Mouse (Mus musculus): ENCODE measurements at regions not wholly inside any gene's neighbourhood (a gene's known extent, or its start where the extent isn't known, plus 50 kb on each side); places are given as distances from the start of the nearest gene placed in this dataset.

GRCm38 (mm10) chr16:73835715-73836440 lies 575.7 kb downstream of the Robo2 start:
- no peaks in the 10 kb centered on the region for H3K27me3 ChIP-seq
- peak overlapping the region; percentile 53 for H3K27ac ChIP-seq (replicated peaks)
- no peaks in the 10 kb centered on the region for H3K9me3 ChIP-seq (replicated peaks)
- peak; percentile 68; the same call in 1 of the 2 replicates for ATAC-seq (ENCODE audit: insufficient read depth)
- no peak overlapping the region for H3K4me3 ChIP-seq (replicated peaks)
- H3K4me2 ChIP-seq, result peak overlapping the region; percentile 37
- no peak overlapping the region for H3K9ac ChIP-seq
- no peaks in the 10 kb centered on the region for H3K36me3 ChIP-seq (replicated peaks)
- peaks cover 7% of the 10 kb centered on the region; the same call in 1 of the 2 replicates for H3K4me1 ChIP-seq (replicated peaks)
- WGBS (ENCODE audit: insufficient replicate concordance), result 42% methylated on average over 19 of the region's 19 CpGs

- Histone ChIP-seq H3K27me3 (no peaks in the 10 kb centered on the region), H3K4me3 (replicated peaks) (no peak overlapping the region), H3K9ac (0 out of 2 replicates have a peak overlapping the region, but pooled peaks have one; percentile 31), H3K36me3 (replicated peaks) (no peaks in the 10 kb centered on the region), H3K27ac (replicated peaks) (peak overlapping the region; percentile 93), H3K4me2 (peak overlapping the region; percentile 57), H3K9me3 (replicated peaks) (no peaks in the 10 kb centered on the region), H3K4me1 (replicated peaks) (peaks cover 18% of the 10 kb centered on the region)
- WGBS (ENCODE audit: insufficient replicate concordance), result 9% methylated on average over 10 of the region's 10 CpGs
- ATAC-seq (ENCODE audit: insufficient read depth), result peak; percentile 100
Measured at GRCm38 (mm10) chr16:73821387-73822338, 590.0 kb downstream of the Robo2 start.

DNA sequence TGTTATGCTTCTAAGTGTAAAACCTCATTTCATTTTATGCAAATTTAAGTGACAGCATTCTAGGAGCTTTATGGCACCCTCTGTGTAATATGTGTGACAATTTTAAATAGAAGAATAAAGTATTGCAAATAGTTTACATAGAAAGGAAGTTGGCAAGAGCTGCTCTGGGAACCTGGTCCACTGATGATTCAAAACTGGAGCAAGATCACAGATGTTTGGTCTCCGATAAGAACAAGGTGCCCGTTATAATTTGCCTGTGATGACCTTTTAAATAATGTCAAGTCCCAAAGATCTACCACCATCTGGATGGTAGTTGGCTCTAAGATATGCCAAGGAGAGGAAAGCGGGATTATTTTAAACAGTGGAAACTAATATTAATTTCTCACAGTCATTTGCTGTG lies 607.1 kb downstream of the Robo2 start:
- Histone ChIP-seq H3K9me3 (replicated peaks) (no peaks in the 10 kb centered on the region), H3K27ac (replicated peaks) (no peak overlapping the region), H3K4me3 (replicated peaks) (no peak overlapping the region), H3K36me3 (replicated peaks) (no peaks in the 10 kb centered on the region), H3K27me3 (no peaks in the 10 kb centered on the region), H3K9ac (no peak overlapping the region), H3K4me1 (replicated peaks) (no peaks in the 10 kb centered on the region), H3K4me2 (no peak overlapping the region)
- ATAC-seq (ENCODE audit: insufficient read depth), result no peak
- 63% methylated on average over 3 of the region's 3 CpGs for WGBS (ENCODE audit: insufficient replicate concordance)

DNA sequence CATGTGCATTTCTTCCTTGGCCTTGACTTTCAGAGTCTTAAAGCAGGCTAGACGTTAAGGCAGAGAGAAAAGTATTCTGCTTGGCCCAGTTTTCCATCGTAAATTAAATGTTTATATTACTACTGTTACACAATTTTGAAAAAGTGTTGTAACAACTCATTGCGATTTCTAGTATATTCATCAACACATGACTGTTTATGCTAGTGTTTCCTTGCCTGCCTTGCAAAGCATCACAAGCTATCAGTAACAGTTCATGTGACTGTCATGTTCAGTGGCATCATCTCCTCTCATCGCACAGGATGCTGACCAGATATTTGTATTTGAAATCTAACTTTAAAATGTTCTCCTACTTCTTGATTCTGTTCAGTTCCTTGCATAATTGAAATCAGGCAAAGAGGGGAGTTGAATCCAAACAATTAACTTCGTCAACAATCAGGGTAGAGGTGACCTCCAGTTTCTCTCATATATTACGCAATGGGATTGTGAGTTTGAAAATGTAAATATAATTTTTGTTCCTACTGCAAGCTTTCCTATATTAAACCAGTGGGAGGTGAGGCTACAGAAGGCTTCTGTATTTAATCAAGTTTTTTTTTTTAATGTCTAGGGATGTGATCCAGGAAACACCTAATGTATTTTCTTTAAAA lies 615.0 kb downstream of the Robo2 start:
- H3K9ac ChIP-seq, result no peak overlapping the region
- H3K9me3 ChIP-seq (replicated peaks), result no peaks in the 10 kb centered on the region
- 65% methylated on average over 6 of the region's 6 CpGs for WGBS (ENCODE audit: insufficient replicate concordance)
- no peaks in the 10 kb centered on the region for H3K4me1 ChIP-seq (replicated peaks)
- H3K4me2 ChIP-seq, result no peak overlapping the region
- no peak overlapping the region for H3K4me3 ChIP-seq (replicated peaks)
- no peak overlapping the region for H3K27ac ChIP-seq (replicated peaks)
- no peaks in the 10 kb centered on the region for H3K36me3 ChIP-seq (replicated peaks)
- no peaks in the 10 kb centered on the region for H3K27me3 ChIP-seq
- no peak for ATAC-seq (ENCODE audit: insufficient read depth)

DNA sequence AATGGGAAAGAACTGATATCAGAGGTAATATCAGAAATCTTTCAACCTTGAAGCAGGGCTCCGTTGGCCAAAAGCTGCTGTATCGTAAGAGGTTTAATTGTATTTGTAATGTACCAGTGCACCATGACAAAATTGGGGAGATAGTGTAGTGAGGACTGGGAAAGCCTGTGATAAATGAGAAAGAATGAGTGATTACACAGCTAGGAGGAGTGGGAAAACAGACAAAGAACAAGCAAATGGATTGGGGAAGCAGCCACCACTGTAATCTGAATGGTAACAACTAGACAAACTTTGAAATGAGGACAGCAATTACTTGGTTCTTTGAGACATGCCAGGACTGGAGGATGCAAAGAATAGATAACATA lies 626.6 kb downstream of the Robo2 start:
- Histone ChIP-seq H3K9ac (no peak overlapping the region), H3K27ac (replicated peaks) (no peak overlapping the region), H3K4me2 (no peak overlapping the region), H3K4me1 (replicated peaks) (no peaks in the 10 kb centered on the region), H3K4me3 (replicated peaks) (no peak overlapping the region), H3K27me3 (no peaks in the 10 kb centered on the region), H3K9me3 (replicated peaks) (no peaks in the 10 kb centered on the region), H3K36me3 (replicated peaks) (no peaks in the 10 kb centered on the region)
- WGBS (ENCODE audit: insufficient replicate concordance), result 72% methylated on average over 2 of the region's 2 CpGs
- no peak for ATAC-seq (ENCODE audit: insufficient read depth)

- Histone ChIP-seq H3K4me1 (replicated peaks) (no peaks in the 10 kb centered on the region), H3K4me2 (no peak overlapping the region), H3K4me3 (replicated peaks) (no peak overlapping the region), H3K9ac (no peak overlapping the region), H3K36me3 (replicated peaks) (no peaks in the 10 kb centered on the region), H3K27me3 (no peaks in the 10 kb centered on the region), H3K9me3 (replicated peaks) (no peaks in the 10 kb centered on the region), H3K27ac (replicated peaks) (no peak overlapping the region)
- ATAC-seq (ENCODE audit: insufficient read depth), result no peak
- WGBS (ENCODE audit: insufficient replicate concordance), result 55% methylated on average over 10 of the region's 10 CpGs
Measured at GRCm38 (mm10) chr16:73784296-73785073, 627.1 kb downstream of the Robo2 start.

DNA sequence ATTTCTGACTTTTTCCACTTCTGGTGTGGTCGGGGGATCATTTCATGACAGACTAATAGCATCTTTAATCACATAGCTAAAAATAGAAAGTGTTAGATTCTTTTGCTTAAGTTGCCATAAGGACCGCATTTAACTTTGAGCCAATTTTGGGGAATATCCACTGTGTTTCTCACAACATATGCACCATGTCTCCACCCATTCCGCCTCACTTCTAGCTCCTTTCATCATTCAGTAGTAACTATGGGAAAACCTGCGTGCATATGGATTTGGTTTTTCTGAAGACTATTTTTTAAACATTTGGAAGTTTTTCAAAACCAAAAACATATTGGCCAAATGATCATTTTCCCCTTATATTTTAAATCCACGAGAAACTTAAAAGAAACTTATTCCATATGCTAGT lies 639.2 kb downstream of the Robo2 start:
- WGBS (ENCODE audit: insufficient replicate concordance), result 64% methylated on average over 5 of the region's 5 CpGs
- Histone ChIP-seq H3K27me3 (no peaks in the 10 kb centered on the region), H3K27ac (replicated peaks) (no peak overlapping the region), H3K9me3 (replicated peaks) (no peaks in the 10 kb centered on the region), H3K36me3 (replicated peaks) (no peaks in the 10 kb centered on the region), H3K4me1 (replicated peaks) (no peaks in the 10 kb centered on the region), H3K9ac (no peak overlapping the region), H3K4me3 (replicated peaks) (no peak overlapping the region), H3K4me2 (no peak overlapping the region)
- ATAC-seq (ENCODE audit: insufficient read depth), result no peak

- Histone ChIP-seq H3K9me3 (replicated peaks) (no peaks in the 10 kb centered on the region), H3K36me3 (replicated peaks) (no peaks in the 10 kb centered on the region), H3K4me3 (replicated peaks) (no peak overlapping the region), H3K9ac (no peak overlapping the region), H3K4me2 (no peak overlapping the region), H3K27ac (replicated peaks) (no peak overlapping the region), H3K4me1 (replicated peaks) (no peaks in the 10 kb centered on the region), H3K27me3 (no peaks in the 10 kb centered on the region)
- ATAC-seq (ENCODE audit: insufficient read depth), result no peak
- 26% methylated on average over 5 of the region's 5 CpGs for WGBS (ENCODE audit: insufficient replicate concordance)
Measured at GRCm38 (mm10) chr16:73770440-73770856, 641.2 kb downstream of the Robo2 start.

DNA sequence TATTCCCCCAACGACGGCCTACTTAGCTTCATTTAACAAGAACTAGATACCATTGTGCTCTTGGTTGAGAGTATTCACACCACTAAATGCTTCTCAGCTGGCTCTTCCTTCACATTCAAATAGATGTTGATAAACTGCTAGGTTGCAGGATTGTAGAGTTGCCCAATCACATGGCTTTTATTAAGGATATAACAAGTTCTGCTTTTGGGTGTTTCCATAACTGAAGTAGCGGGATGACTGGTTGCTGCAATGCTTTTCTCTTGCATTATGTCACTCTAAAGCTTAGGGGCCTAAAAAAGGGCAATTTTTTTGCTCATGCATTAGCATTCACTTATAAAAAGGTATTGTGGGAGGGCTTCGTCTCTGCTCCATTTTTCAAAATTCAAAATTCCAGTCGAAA lies 641.9 kb downstream of the Robo2 start:
- WGBS (ENCODE audit: insufficient replicate concordance), result 60% methylated on average over 5 of the region's 5 CpGs
- Histone ChIP-seq H3K27ac (replicated peaks) (no peak overlapping the region), H3K9me3 (replicated peaks) (no peaks in the 10 kb centered on the region), H3K4me1 (replicated peaks) (no peaks in the 10 kb centered on the region), H3K36me3 (replicated peaks) (no peaks in the 10 kb centered on the region), H3K4me2 (no peak overlapping the region), H3K4me3 (replicated peaks) (no peak overlapping the region), H3K9ac (no peak overlapping the region), H3K27me3 (no peaks in the 10 kb centered on the region)
- no peak for ATAC-seq (ENCODE audit: insufficient read depth)

GRCm38 (mm10) chr16:73768706-73769105 lies 642.9 kb downstream of the Robo2 start:
- H3K4me2 ChIP-seq, result no peak overlapping the region
- H3K36me3 ChIP-seq (replicated peaks), result no peaks in the 10 kb centered on the region
- 81% methylated on average over 2 of the region's 2 CpGs for WGBS (ENCODE audit: insufficient replicate concordance)
- no peaks in the 10 kb centered on the region for H3K9me3 ChIP-seq (replicated peaks)
- H3K27me3 ChIP-seq, result no peaks in the 10 kb centered on the region
- H3K4me3 ChIP-seq (replicated peaks), result no peak overlapping the region
- ATAC-seq (ENCODE audit: insufficient read depth), result no peak
- no peak overlapping the region for H3K9ac ChIP-seq
- H3K4me1 ChIP-seq (replicated peaks), result no peaks in the 10 kb centered on the region
- H3K27ac ChIP-seq (replicated peaks), result no peak overlapping the region

All from liver, embryonic 15.5 days (tissue).